Mouse (Mus musculus): ENCODE measurements at regions not wholly inside any gene's neighbourhood (a gene's known extent, or its start where the extent isn't known, plus 50 kb on each side); places are given as distances from the start of the nearest gene placed in this dataset.

DNA sequence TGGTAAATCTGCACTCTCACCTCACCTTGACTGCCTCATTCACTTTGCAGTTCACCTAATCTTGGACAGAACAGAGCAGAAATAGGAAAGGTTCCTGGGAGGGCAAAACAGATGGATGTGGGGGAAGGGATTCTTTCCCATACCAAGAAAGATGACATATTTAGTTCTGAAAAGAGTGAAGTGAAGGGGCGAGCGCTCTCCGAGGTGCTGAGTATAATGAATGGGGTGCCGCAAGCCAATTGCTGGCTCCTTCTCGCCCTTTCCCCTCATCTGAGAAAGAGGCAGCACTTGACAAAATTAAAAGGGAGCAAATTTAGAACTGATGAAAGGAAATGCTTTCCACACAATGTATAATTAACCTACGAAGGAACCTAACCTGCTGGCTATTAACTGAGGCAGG is 261.7 kb downstream of the Sec16b start:
- TF ChIP-seq CTCF (IDR thresholded peaks at IDR 0.05; ENCODE audit: extremely low read depth, insufficient read length, insufficient replicate concordance, low read depth, low read length) (no peak), POLR2A (IDR thresholded peaks at IDR 0.05; ENCODE audit: low read depth, low read length) (no peak)

All from small intestine, adult 2 months (tissue).